Mouse (Mus musculus) ZHBTc4 (cell line): ENCODE data around the gene Nxnl1.

ENCODE experiments used
- DNase-seq: peaks from one replicate; pipeline ENCODE4 v3.0.0-alpha.2; 2011; ENCODE audit warnings: low read depth, low spot score

The Nxnl1 gene

DNA sequence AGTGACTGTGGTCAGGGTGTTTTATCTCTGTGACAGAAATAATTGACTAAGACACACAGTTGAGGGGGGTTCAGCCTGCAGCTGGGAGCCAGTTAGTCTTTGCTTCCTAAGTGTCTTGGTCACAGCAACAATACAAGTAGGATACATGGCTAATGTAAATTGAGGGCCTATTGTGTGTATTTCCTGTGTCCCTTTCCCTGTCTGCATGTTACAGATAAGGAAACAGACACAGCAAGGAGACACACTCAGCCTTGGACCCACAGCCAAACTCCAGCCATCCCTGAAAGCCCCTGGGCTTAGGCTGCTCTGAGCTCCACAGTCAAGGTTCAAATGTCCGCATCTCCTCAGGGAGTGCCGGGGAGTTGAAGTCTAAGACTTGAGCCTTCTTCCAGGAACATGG lies 11.8 kb downstream of the Nxnl1 start:
- no peak for DNase-seq

DNA sequence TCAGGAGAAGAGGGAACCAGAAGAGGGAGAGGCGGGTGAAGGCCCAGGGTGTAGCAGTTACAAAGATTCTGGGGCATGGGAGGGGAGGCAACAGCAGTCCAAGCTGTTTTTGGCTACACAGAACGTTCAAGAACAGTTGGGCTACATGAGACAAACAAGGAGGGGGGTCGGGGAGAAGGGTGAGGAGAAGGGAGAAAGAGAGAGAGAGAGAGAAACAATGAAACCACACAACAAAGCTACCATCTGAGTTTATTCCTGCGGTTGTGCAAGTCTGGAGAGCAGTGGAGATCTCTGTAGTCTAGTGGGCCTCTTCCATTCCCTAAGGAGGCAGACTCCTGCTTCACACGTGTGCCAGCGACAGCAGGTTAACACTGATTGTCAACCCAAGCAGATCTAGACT lies 12.4 kb downstream of the Nxnl1 start:
- DNase-seq: no peak

DNA sequence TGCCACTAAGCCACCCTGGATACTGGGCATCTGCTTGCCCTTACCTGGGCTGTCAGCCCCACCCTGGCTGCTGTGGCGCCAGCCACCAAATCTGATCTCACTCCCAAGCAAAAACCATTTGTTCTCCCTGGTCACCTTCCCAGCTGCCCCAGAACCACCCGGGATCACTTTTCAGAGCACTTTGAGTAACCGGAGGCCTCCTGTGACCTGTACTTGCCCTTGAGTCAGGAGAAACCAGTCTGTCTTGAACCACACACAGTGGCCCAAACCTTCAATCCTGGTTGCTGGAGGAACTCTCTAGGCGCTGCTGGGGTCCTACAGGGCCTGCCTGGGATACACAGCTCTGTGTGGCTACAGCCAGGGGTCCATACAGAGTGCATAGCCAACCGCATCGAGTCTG lies 13.6 kb downstream of the Nxnl1 start:
- no peak for DNase-seq

DNA sequence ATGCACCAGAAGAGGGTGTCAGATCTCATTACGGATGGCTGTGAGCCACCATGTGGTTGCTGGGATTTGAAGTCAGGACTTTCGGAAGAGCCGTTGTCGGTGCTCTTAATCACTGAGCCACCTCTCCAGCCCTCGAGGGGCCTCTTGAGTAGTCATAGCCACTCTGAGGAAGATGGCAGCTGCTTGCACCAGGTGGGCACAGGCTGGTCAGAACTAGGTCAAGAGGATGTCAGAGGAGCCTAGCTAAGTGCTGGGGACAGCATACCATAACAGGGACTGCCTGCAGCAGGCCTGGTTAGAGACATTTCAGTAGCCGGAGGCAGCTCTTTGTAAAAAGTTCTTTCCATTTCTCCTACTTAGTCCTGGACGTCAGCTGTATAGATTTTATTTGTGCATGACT lies 15.6 kb downstream of the Nxnl1 start:
- DNase-seq: no peak

DNA sequence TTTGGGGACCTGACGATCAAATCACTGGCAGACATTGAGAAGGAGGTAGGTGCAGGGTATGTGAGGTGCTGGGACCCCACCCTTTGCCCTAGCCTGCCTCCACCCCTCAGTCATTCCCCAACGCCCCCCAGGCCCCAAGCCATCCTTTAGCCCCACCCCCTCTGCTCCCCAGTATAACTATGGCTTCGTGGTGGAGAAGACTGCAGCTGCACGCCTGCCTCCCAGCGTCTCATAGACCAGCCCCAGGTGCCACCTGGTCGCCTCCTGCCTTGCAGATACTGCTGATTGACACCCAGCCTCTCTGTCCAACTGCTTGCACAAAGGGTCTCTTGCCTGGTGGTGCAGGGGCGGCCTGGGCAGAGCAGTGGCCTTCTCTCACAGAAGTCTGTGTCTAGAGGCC lies 18.8 kb downstream of the Nxnl1 start:
- no peak for DNase-seq

DNA sequence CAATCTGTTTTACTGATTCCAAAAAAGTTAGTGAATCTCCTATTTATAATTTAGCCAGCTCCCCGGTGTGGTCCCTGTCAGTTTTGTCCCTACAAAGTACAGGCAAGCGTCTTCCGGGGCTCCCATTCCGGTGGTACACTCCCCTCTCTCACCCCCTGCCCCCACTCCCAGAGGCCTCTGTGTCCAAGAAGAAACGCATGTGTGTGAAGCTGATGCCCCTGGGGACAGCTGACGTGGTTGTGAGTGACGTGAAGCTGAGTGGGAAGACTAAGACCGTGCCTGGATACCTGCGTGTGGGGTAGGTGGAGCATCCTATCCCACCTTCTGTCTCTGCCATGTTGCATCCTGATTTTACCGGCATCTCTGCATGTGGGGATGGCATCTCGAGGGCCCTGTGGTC lies 21.3 kb downstream of the Nxnl1 start:
- no peak for DNase-seq

DNA sequence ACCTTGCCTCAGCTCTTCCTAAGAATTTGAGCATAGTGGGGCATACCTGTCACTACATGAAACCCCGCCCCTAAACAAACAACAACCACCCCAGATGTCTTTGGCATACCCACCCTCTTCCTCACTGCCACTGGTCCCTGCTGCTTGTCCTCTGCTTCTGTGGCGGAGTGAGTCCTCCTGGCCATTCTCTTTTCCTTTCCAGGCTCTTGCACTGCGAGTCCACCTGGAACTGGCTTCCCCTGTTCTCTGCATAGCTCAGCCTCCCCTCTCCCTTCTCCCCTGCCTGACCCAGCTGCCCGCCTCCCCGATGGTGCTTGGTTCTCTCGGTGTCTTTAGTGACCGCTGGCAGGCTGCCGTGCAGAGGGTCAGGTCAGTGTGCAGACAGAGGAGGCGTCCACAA lies 22.6 kb downstream of the Nxnl1 start:
- DNase-seq: no peak

DNA sequence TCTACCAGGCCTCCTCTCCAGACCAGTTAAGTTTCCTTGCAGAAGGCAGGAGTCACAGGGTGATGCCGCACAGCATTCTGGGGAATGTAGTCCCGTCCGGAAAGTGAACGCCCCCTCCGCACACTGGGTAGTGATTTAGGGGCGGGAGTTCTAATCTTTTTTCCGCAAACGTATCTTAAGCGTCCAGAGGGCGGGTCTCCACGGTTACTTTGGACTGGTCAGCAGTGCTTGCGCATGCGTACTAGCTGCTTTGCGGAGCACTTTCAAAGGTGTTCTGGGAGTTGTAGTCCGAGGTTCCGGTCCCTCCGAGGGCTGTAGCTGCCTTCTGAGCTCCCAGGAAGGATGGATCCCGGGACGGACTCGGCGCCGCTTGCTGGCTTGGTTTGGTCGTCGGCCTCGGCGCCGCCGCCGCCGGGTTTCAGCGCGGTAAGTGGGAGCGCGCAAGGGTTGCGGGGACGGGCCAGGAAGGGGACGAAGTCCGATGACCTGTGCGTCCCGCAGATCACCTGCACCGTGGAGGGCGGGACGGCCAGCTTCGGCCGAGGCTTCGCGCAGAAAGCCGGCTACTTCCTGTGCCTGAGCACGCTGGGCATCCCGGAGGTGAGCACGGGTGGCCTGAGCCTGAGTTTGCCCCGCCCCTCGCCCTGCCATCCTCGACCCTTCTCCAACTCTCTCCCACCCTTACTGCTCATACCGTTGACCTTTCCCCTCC lies 23.6 kb downstream of the Nxnl1 start, which contains the start of gene Mvb12a:
Mvb12a (plus strand) TSS at position 291 of the 712 bp plus-strand sequence.
- peak; percentile 100 for DNase-seq

DNA sequence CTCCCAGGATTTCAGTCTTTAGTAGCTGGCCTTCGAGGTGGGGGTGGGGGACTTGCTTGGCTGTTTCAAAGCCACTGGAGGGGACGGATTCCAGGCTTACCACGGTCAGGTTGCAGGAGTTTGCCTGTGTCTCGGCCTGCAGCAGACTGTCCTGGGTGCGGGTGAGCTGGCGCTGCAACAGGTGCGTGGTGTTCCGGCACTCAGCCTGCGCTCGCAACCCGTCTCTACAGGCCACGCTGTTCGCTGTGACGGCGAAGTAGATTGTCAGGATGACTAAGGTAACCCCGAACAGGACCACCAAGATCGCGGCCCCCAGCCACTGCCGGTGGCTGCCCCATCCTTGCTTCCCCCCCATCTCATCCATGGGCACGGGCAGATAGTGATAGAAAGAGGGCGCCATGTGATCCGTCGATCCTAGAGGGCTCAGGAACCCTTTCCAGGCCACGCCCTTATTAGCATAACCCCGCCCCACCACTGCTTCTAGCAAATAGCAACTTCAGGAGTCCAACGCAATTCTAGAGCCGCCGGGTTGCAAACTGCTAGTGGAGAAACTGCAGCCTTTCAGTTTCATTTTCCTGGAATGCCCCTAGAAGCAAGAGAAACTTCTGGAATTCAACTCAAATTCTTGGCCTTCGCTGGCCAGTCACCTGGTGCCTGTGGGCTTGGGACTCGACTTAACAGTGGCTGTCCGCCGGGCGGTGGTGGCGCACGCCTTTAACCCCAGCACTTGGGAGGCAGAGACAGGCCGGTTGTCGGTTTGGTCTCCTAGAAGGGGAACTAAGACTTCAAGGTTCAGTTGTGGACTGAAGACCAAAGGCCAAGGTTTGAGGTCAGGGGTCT lies 29.2 kb downstream of the Nxnl1 start, which contains the start of gene Bst2:
Bst2 (minus strand) TSS at position 429 of the 840 bp plus-strand sequence.
- DNase-seq: peak; percentile 94

DNA sequence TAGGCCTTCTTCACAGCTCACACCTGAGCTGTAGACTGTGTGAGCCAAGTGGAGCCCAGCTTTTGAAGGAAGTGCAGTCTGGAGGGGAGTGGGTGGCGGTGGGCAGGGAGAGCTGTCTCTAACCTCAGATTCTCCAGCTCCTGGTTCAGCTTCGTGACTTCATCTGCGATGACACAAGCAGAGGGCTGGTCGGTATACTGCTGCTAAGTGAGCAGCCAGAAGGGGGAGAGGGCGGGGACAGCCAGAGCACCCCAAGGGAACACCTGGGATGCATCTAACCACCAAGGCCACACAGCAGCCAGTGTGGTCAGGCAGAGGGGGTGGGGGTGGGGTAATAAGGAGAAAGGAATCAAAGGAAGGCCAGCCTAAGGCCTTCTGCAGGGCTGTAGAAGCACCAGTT lies 30.7 kb downstream of the Nxnl1 start:
- DNase-seq: no peak

DNA sequence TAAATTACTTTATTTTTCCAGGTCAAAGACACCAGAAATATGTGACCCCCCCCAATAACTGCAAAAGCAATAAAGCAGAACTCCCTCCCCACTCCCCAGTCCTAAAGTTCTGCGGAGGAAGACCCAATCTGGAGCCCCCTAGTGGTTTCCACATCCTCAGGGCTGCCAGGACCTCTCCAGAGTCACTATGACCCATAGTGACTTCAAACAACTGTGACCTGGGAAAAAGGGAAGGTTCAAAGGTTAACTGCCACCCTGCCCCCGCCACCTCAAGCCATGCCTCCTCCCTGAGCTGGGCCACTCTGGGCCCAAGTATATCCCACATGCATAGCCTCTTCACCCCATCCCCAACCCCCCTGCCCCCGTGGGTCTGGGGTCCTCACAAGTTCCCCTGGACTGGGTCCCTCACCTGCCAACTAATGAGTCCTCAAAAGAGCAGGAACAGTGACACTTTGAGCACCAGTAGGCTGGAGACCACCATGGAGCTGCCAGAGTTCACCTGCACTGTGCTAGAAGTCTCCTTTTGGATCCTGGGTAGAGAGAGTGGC lies 32.1 kb downstream of the Nxnl1 start:
- DNase-seq: no peak

DNA sequence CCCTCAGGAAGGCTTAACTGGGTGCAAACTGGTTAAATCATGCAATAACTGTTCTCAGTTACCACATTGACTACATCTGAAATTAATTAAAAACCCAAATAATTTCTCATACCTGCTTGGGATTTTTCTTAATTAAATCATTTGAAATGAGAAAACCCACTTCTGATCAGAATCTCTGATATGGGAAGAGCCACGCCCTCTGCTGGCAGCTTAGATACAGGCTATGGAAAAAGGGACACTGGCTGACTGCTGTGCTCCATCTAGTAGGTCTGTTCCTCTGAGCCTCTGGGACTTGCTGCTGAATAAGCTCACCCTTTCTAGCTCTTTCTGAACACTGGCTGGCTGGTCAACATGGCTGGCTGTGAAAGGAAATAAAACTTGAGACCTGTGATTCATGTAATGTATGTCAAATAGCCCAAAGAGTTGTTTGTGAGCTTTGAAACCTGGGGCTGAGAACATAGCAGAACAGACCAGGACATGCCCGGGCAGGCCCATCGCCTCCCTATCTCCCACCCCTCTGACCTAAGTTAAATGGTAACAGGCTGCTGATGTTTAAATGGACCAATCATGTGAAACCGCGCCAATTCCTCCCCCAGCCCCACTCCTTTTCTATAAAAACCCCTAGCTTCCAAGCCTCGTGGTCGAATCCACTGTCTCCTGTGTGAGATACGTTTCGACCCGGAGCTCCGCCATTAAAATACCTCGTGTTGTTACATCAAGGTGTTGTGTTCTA lies 35.5 kb downstream of the Nxnl1 start:
- peak; percentile 88 for DNase-seq

DNA sequence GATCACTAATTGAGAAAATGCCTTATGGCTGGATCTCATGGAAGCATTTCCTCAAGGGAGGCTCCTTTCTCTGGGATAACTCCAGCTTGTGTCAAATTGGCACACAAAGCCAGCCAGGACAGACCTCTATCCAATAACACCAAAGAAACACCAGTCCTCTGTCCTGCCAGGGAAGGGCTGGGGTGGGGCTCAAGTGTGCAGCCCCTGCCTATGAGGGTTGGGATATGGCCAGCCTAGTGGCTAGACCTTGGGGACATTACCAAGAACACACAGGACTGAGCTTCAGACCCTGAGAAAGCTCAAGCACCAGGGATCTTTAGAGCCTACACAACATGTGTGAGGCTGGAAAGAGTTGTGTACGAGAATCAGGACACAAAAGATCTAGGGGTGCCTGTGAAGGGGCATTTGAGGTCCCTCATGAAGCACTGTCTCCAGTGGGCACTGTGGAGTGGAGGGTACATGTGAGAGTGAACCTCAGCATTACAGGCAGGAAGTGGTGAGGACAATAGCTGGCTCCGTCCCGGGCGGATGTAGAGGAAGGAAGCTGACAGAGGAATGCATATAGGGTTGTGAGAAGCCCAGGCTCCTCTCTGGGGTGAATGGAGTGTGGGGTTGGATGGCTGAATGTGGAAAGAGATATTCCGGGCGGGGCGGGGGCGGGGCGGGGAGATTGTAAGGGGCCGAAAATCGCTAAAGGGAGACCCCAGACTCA lies 37.9 kb downstream of the Nxnl1 start:
- DNase-seq: no peak

DNA sequence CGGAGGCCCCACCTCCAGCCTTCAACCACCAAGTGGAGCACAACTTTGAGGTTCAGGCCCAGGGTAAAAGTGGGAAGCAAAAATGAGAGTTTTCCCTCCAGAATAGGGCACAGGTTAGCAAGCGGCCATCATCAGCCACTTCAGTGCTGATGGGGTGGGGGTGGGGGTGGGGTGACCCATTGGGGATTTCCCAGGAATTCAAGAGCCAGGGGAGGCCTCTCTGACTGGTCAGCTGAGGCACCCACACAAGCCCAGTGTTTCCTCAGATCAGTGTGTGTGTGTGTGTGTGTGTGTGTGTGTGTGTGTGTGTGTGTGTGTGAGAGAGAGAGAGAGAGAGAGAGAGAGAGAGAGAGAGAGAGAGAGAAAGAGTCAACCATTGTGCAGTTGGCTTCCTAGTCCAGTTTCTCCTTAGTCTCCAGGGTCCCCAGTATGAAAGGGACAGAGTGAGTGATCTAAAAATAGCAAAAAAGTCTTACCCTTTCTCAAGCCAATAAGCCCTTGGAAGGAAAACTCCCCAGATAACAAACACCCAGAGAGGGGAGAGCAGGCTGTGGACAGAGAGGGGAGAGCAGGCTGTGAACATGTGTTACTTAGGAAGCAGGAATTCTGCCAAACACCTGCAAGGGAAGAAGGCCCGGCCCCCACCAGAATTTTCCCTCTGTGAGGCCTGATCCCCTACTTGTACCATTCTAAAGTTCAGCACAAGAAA lies 39.1 kb downstream of the Nxnl1 start:
- no peak for DNase-seq

DNA sequence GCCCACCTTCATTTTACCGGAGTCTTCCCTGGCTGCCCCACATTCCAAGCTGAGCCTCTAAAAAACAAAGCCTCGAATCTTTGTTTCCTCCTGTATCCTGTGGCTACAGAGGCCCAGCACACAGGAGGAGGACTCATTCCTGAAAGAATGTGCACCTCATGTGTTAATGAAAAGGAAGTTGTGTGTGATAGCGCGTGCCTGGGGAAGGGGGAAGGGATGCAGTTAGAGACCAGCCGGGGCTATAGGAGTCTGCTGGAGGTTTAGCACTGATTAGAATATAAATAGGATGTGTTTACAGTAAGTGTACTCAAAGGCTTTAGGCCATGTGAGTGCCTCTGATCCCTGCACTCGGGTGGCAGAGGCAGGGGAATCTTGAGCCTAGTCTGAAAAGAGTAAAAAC lies 40.1 kb downstream of the Nxnl1 start:
- peak; percentile 94 for DNase-seq

DNA sequence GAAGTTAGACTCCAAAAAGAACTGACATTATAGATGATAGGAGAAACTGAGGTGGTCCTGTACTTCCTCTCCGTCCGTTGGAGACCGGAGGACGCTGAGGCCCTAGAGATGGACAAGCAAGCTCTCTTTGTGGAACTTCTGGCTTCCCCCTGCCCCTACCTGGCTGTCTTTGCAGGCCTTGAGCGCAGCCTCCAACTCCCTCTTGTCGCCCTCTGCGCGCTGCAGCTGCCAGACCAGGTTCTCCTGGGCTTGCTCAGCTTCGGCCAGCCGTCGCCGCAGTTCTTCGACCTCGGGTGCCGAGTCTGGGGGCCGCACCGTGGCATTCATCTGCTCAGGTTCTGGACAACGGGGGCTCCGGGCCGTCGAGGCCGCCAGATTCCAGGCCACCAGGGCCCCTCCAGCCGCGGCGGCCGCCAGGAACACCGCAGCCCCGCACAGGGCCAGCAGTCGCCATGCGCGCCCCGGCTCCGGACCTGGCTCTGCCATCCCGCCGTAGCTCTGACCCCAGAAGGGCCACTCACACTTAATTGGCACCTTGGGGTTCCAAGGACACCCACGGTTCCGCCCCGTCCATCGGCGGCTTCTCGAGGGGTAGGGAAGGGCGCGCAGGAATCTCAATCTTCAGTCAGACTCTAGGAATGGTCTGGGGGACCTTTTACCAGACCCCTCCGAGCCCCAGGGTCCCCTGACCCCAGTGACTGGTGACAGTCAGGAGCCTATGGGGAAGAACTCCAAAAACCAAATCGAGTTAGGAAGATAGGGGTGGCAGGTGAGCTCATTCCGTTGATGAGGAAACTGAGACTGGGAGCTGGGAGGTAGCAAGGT lies 41.0 kb downstream of the Nxnl1 start, which contains the start of gene Ccdc194:
Ccdc194 (minus strand) TSS at position 486 of the 825 bp plus-strand sequence.
- DNase-seq: no peak

DNA sequence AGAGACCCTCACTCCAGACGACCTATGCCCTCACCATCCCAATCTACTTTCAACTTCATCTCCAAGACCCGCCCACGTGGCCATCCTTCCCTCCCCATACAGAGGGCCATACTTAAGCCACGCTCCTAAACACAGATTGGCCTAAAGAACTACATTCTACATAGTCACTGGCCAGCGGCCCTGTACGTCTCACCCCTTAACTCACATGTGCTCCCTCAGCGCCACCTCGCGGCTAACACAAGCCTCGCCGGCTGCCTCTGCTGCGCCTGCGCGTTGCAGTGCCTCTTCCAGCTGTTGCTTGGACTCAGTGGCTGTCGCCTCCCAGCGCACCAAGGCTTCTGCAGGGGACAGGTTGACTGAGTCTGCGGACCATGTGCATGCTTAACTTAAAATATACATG lies 44.8 kb downstream of the Nxnl1 start:
- peak; percentile 98 for DNase-seq

DNA sequence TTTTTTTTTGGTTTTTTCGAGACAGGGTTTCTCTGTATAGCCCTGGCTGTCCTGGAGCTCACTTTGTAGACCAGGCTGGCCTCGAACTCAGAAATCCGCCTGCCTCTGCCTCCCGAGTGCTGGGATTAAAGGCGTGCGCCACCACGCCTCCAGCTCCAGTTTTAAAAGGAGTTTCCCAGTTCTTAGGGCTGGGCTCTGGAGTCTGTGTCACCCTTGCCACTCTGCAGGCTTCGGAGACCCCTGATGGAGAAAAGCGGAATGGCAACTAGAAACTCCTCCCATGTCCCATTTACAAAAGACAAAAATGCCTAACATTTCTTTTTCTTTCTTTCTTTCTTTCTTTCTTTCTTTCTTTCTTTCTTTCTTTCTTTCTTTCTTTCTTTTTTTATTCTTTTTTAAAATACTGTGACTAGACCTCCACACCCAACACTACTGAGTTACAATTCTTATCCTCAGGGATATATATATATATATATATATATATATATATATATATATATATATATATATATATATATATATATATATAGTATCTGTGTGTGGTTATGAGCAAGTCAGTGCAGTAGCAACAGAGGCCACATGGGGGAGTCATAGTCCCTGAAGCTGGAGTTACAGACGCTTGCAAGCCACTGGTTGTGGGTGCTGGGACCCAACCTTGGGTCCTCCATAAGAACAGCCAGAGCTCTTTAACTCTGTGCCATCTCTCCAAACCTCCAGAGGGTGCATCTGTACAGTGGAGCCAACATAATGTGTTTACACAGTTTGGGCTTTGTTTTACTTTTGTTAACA lies 47.2 kb downstream of the Nxnl1 start:
- DNase-seq: peak; percentile 81

DNA sequence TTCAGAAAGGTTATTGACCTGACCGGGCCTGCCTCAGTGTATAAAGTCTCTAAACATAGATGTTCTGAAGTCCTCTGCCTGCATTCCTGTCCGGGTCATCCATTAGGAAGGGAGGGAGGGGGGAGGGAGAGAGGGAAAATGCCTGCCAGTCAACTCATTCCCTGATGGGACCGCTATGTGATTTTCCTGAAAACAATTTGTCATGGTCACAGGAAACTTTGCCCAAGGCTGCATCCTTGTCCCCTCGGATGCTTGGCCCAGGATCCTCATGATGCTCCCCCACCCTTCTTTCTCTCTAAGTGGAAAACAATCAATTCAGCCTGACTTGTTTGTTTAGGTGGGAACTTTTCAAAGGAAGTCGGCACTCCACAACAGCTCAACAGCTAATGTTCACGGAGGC lies 49.6 kb downstream of the Nxnl1 start:
- no peak for DNase-seq
